Mouse (Mus musculus) c-Kit-positive CD71-positive TER-119-positive erythroid progenitor cells, embryonic 14.5 days (primary cell): Measurements from ENCODE around the gene Fam167b.
A peak's percentile ranks its signal among the peaks of the same experiment; 100 is the strongest.

Experiments used
- DNase-seq: peaks from one replicate; pipeline ENCODE4 v3.0.0-alpha.2; 2013; ENCODE audit warnings: low spot score

Gene Fam167b

DNA sequence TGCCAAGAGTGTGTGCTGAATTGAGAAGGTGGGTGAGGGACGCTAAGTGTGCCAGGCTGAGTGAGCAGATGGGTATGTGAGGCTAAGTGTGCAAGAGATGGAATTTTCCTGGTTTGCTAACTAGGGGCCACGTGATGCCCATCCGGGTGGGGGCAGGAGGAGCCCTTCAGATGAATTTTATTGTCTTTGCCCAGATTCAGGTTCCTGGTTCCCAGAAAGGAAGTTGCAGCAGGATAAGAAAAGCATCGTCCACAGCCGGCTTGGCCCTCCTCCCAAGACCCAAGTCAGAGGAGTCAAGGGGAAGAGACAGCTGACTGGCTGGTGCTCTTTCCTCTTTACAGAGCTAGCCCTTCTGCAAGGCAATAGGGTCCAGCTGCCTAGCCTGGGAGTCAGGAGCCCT, at the start of gene Fam167b:
Fam167b (minus strand) TSS at position 84 of the 400 bp plus-strand sequence.
- no peak for DNase-seq

DNA sequence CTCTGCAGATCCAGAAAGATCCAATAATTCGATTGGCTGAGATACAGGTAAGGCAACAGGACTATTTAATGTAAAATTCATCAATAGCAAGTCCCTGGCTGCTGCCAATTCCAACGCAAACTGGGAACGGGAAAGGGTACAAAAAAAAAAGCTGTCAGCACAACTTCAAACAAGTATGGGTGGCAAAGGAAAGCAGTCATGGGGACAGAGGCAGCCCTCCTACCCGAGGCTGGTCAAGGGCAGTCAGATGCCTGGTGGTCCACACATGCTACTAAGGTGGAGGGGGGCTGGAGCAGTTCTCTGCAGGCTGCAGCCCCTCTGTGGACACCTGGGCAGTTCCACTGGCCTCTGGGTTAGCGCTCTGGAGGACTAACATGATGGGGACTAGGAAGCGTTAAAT, 47.7 kb upstream of the Fam167b start:
- DNase-seq, result no peak

DNA sequence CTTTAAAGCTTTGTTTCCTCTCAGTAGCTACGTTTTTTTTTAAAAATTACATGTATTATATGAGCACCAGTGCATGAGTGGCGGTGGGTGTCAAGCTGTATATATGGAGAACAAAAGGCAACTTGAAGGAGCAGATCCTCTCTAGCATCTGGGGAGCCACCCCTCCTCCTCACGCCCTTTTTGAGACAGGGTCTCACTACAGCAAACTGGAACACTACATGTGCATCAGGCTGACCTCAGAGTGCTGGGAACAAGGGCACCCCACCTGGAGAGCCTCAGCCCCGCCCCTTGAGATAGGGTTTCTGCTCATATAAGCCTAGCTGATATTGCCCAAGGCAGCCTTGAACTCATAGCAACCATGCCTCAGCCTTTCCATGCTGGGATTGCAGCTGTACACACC, 47.1 kb upstream of the Fam167b start:
- no peak for DNase-seq

DNA sequence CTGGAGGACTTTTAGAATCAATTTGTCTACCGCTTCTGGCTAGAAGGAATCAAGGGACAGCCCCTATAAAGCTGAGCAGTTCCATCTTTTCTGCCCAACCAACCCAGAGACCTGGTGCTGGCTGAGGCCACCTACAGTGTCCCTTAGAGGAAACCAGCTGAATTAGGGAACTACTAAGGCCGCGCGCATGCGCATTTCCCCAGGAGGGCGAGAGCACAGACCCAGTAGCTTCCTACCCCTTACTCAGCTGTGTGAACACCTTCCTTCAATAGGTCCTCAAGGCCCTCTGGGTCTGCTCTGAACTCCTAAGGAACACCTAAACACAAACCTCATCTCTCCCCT, 46.7 kb upstream of the Fam167b start:
- no peak for DNase-seq

DNA sequence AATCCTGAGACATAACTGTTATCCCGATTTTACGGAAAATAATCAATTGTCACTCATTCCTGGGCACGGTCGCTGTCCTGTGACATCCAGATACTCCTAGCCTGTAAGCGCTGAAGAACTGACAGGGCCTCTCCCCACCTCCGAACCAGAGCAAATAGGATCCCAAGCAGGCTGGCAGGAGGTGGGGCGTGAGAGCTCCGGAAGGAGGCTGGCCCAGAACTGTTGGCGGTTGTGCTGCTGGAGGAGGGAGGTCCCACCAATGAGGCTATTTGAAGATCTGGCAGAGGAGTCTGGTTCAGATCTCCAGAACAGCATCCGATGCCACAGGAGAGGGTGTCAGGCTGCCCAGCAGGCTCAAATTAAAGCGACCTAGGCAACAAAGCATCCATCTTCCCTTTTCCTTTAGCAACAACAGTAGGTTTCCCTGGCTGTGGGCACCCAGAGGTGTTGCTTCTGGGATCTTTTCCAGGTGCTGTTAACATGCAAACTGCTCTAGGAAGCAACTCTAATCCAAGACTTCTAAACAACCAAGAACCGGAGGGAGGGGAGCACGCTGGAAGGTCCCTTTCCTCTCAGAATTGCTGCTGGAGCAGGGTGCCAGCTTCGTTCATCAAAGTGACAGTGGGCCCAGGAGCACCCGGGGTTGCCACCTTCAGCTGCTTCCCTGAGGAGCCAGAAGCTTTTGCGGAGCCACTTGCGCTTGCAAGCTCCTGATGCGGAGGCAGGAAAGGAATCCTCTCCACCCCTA, 46.1 kb upstream of the Fam167b start:
- peak; percentile 83 for DNase-seq

DNA sequence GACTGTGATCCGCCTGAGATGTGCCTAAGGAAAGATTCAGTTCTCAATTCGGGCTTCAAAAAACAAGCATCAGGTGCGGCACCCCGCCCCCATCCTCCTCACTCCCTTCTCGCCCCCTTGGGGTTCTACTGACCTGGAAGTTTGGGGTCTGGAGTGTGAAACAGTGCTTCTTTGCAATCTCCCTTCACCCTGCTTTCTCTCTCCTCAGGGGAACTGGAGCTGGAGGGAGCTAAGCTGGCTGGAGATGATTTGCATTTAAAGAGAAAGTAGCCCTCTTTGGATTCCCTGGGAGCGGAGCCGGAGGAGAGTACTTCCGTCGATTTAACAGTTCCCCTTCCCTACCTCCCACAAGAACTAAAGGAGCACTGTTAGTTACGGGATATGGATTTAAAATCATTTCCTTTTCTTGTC, 45.3 kb upstream of the Fam167b start, which contains the start of gene Ccdc28b:
Ccdc28b (minus strand) TSS at position 267 of the 411 bp plus-strand sequence.
- no peak for DNase-seq

DNA sequence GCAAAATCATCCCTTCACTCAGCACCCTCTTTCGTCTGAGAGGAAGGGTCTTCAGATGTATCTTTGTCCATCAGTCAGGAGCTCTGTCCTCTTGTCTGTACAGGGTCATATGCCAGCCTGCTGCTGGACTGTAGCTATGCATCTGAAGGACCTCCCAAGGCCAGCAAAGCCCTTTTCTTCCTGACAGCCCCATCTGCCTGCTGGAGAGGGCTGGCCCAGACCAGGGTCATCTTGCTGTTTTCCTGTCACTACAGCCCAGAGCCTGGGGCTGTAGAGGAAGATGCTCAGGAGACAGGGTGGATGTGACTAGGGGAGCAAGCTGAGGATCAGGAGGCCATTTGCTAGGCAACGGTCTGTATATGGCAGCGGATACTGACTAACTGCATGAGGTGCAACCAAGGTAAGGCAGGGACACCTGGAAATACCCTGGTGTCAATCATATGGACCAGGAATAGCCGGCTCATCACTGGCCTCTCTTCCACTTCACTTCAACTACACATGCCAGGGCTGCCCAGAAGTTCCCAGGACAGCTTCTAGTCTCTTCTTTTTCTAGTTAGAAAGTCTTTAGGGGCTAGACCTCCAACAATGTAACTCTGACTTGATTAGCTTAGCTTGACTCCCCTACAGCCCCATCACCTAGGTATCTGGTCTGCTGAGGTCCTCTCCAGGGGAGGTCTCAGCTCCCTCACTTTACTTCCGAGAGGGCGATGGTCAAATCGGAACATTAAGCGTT, 44.6 kb upstream of the Fam167b start:
- no peak for DNase-seq

DNA sequence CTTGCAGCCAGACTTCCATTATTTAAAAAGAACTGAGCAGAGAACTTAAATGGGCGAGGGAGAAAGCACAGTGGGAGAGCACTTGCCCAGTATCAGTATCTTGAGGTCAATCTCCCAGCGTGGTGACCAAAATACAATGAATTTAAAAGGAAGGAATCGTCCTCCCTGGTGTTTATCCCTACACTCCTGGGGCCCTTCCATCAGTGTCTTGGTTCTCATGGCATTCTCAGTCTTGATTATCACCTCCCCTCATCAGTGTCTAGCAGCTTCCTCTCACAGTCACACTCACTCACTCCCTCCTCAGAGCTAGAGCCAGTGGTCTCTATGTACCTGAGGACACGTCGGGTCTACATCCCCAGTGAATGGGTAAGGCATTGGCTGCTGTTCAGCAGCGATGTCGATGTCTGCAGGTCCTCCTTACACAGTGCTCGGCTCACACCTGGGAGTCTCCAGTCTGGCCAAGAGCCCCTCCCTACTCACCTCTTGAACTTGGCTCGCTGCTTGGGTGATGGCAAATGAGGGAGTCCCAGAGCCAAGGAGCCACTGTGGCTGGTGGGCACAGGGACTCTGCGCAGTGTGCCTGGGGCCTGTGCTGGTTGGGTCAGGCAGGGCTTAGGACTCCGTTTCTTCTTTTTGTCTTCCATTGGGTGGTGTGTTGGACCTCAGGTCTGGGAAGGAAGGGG, 43.9 kb upstream of the Fam167b start:
- no peak for DNase-seq

DNA sequence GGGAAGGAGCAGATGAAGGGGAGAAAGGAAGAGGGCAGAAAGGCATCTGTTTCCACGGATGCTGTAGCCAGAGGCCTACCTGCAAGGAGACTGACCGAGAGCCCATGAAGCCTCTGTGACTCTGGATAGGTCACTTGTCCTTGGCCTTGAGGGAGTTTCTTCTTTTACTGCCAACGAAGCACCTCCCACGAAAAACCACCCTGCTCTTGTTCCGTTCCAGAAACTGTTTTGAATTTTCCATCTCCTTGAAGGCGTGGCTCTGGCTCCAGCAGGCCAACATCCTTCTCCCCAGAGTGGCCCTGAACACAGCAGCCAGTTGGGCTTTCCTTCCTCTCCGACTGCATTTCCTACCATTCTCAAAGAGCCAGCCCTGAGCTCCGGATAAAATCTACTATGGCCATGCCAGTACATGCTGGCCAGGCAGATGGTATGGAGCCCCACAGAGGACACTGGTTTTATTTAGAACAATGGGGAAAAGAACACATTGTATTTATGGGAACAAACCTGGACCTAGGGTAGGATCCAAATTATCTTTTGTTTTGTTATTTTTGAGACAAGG, 43.0 kb upstream of the Fam167b start:
- DNase-seq, result no peak

DNA sequence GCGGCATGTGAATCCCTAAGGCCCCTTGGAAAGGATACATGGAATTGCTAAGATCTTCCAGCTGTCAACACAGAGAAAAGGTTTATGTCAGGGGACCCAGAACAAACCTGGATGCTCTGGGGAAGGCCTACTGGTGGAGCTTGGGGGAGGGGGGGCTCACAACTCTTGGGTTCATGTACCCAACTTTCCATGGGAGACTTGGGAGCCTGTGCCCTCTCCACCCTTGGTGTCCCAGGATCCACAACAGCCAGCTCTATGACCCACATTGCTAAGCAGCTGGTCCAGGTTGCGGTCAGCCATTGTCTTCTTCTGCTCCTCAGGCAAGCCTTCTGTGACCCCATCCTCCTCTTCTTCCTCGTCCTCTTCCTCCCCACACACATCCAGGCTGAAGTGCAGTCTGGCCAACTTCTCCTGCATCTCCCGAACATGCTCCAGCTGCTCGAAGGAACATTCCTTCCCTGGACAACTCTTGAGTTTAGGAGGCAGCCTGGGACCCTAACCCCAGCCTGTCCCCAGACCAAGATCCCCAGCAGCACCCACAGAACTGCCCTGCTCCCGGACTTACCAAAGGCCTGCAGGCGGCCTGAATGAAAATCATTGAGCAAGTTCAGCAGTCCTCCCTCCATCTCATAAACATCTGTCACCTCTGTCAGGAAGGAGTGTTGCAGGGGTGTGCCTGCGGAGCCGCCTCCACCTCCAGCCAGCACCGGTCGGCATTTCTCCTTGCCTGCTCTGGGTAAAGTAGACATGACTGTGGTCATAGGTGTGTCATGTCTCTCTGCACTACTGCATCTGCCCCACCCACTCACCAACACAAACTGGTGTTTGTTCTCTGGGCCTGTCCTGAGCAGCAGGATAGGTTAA, 42.3 kb upstream of the Fam167b start:
- DNase-seq, result no peak

DNA sequence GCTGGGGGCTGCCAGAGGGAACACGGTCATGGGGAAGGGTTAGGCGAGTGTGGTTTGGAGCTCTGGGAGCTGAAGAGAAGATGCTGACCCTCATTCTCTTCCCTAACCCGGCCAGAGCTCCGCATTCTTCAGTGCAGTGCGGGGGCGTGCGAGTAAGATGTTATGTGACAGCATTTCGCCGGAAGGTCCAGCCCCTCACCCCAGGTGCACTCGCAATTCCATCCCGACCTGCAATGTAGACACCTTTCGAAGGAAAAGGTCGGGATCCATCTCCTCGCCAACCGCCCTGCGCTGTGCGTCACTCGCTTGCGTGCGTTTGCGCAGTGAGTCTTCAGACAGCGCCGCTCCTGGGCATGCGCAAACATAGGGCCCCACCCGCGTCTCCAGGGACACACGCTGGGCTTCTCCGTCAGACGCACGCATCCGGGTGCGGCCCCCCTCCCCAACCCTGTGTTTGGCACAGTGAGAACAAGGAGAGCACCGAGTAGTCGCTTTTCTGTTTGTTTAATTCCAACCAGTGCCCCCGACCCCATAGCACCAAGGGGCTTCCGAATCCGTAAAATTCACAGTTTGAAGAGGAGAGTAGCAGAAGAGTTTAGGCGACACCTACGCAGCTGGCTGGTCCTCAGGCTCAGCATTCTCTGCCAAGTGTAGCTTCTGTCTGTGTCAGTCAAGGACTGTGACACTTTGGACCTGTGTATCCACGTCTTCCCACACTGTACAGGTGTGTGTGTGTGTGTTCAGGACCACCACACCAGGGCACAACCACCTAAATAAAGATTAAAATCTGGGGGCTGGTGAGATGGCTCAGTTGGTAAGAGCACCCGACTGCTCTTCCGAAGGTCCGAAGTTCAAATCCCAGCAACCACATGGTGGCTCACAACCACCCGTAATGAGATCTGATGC, 40.7 kb upstream of the Fam167b start, which contains the start of gene Iqcc:
Iqcc (minus strand) TSS at position 314 of the 906 bp plus-strand sequence.
- peak; percentile 89 for DNase-seq

DNA sequence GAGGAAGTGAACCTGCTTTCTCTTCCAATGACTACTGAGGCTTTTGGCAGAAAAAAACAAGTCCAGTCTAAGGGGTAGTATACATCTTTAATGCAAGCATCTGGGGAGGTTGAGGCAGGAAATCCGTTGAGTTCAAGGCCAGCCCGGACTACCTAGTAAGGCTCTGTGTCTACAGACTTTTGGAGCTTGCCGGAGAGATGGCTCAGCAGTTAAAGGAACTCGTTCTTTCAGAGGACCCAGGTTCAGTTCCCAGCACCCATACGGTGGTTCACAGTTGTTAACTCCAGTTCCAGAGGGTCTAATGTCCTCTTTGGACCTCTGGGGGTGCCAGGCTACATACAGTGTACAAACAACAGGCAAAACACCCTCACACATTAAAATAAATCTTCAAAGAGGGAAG, 39.7 kb upstream of the Fam167b start:
- no peak for DNase-seq

DNA sequence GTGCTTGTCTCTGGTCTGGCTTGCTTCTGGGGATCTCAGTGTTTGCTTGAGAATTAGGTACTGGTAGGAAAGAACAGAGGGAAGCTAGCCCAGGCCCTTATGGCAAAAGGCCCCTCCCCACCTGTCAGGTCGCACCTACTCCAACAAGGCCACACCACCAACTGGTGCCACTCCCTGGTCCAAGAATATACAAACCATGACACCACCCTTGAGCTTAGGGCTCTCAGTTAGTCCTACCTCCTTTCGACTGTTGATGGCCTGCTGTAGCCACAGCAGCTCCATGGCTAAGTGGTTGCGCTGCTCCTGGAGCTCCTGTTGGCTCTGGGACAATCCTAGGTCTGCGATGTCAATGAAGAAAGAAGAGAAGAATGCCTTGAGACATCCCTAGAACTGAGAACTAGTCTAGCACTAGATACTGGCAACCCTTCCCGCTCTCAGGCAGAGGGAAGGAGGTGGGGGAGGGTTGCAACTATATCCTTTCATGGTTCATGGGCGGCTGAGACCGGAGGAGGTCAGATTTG, 38.8 kb upstream of the Fam167b start:
- DNase-seq, result no peak

DNA sequence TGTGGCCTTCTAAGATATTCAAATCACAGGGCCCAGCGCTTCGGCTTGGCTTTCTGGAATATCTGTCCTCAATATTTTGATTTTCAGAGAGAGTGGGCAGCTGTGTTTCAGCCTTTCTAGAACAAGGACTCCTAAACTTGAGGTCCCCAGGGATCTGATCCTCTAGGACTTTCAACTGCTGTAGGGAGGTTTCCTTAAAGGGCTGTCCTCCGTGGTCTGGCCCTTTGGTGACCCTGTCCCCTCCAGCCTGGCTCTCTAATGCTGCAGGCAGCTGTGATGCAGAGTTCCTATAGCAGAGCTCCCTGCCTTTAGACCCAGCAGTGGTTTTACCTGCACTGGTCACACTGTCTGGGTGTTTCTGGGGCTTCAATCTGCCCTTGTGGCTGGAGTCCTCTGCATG, 38.3 kb upstream of the Fam167b start:
- DNase-seq, result no peak

DNA sequence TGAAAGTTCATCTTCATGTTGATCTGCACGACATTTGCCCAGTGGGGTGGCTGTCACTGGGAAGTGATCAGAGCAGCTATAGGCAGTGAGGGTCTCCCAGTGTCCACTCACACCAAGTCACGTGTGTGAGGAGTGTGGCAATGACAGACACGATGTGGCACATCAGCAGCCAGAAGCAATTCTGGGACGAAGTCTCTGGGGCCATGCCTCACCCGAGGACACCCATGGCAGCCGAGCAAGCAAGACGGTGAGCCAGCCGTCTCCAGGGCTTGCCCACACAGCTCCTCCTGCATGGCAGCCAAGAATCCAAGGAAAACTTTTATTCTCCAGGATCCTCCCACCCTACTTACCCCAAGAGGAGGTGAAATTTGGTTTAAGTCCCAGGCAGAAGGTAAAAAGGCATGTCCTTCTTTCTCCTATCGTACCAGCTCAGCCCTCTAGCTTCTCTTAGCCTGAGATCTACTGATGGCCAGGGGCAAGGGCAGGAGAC, 37.5 kb upstream of the Fam167b start:
- DNase-seq, result no peak

DNA sequence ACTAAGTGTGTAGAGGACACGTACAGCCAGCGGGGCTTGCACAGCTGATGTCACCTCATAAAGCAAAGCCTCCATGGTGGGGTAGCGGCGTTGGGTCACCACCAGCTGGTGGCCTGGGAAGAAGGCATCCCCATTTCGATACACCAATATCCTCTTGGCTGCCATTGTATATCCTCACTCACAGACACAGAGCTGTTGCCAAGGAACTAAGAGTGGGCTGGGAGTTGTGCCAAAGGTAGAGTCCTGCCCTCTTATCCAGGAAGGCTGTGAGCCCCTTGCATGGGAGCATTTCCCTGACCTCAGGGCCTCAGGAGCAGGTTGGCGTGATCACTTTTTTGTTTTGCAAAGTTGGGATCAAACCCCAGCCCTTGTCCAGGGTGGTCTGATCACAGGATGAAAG, 35.7 kb upstream of the Fam167b start, which contains the start of gene Dcdc2b:
Dcdc2b (minus strand) TSS at position 165 of the 400 bp plus-strand sequence.
- no peak for DNase-seq

DNA sequence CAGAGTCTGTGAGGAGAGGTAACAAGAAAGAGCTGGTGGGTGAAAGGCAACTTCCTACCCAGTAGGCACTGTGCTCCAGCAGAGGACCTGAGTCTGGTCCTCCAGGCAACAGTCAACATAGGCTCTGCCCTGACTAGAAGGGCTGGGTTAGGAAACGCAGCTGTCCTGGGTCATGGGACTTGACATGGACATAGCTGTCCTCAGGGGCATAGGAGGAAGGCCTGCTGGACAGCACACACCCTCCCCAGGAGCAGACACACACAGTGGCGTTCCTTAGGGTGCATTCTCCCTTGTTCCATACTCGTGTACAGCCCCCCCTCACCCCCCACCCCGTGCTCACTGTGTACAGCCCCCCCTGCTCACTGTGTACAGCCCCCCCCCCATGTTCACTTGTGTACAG, 32.1 kb upstream of the Fam167b start:
- no peak for DNase-seq

DNA sequence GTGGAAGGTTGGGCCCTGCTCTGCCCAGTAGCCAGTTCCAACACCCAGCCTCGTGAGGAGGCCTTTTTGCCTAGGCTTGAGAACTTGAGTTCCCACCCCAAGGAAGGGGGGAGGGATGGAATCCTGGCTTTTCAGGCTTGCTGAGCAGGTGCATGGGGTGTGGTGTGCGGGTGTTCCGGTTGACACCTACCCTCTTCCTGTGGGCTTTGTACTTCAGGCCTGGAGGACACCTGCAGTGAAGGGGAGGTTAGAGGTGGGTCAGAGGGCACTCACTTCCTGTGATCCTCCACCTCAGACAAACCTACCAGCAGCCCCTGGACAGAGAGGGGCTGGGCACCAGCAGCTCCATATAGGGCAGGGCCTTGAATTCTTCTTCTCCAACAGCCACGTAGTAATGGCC, 31.7 kb upstream of the Fam167b start:
- DNase-seq, result no peak

DNA sequence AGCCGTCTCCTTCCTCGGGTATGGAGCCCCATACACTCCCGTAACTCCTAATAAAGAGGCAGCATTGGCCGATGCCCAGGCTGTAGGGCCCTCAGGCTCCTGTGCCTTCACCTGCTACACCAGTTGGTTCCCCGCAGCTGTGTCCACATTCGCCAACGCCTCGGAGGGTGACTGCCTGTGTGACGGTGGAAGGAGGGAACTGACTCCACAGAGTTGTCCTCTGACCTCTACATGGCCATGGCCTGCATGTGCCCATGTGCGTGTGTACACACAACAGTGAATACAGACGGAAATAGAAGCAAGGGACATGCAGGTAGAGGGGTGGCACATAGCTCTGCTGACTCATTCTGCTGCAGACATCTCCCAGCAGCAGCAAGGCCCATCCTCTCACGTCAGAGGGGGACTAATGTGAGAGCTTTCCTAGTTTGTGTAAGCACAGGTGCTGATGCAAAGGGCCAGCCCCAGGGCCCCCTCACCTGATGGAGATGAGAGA, 30.8 kb upstream of the Fam167b start:
- no peak for DNase-seq
